Mouse (Mus musculus) spleen, adult 2 months (tissue): ENCODE measurements around the gene Tnni3.

Source experiments
- CTCF ChIP-seq: fragments of 200-500 bp; IDR thresholded peaks from 2 replicates; pipeline ENCODE4 v1.5.1; 2011; ENCODE audit warnings: mild to moderate bottlenecking, inconsistent platforms; ENCODE audit not compliant: insufficient read depth, insufficient read length, insufficient replicate concordance; ENCODE audit errors: extremely low read depth
- POLR2A ChIP-seq: fragments of 200-500 bp; IDR thresholded peaks from 2 replicates; pipeline ENCODE4 v1.6.1; 2011; ENCODE audit warnings: low read depth, low read length, inconsistent platforms

GRCm38 (mm10) chr7:4527302-4527689, 3.3 kb upstream of the Tnni3 start:
- TF ChIP-seq POLR2A (no peak), CTCF (no peak)
